ENCODE assay signal across 10 mouse cellular contexts in genomic region chr10:118132993-118133392, GRCm38 (mm10). TPM values are rescaled to one million over a fixed set of nuclear protein-coding genes. Genes with fewer than 3 reads are reported as not detected.
DNase-seq lines count a peak whose midpoint lies in the region; ATAC-seq lines count a peak whose summit lies in the region.
"Had no signal": no experiment of that assay in that cellular context is flagged by ENCODE, and none has a peak within 500 bp of the region (broad histone marks: within the 10 kb centered on the region; RNA-seq: fewer than 3 reads in every experiment).

No protein-coding gene starts in this region.

- 0 out of 2 replicates have a peak overlapping the region, but pooled peaks have one; percentile 11 for H3K4me3 ChIP-seq in kidney, embryonic 15.5 days (replicated peaks)
- no peak overlapping the region for H3K4me3 ChIP-seq in embryonic facial prominence, embryonic 12.5 days
- H3K4me3 ChIP-seq in hindbrain, embryonic 12.5 days = no peak overlapping the region
- H3K4me3 ChIP-seq in midbrain, embryonic 15.5 days = peak overlapping the region; percentile 11; the same call in 1 of the 2 replicates

- peaks cover 24% of the 10 kb centered on the region for H3K27me3 ChIP-seq in kidney, embryonic 15.5 days
- peaks cover 16% of the 10 kb centered on the region for H3K27me3 ChIP-seq in embryonic facial prominence, embryonic 12.5 days
- H3K27me3 ChIP-seq in hindbrain, embryonic 12.5 days = peaks cover 19% of the 10 kb centered on the region
- no peaks in the 10 kb centered on the region; the same call in 1 of the 2 replicates for H3K27me3 ChIP-seq in midbrain, embryonic 15.5 days (replicated peaks)

- no peak overlapping the region for H3K9ac ChIP-seq in kidney, embryonic 15.5 days
- H3K9ac ChIP-seq in embryonic facial prominence, embryonic 12.5 days = no peak overlapping the region
- H3K9ac ChIP-seq in hindbrain, embryonic 12.5 days = no peak overlapping the region
- H3K9ac ChIP-seq in midbrain, embryonic 15.5 days = no peak overlapping the region
- H3K9ac ChIP-seq: liver, postnatal 0 days had no signal

- no peak overlapping the region for H3K27ac ChIP-seq in kidney, embryonic 15.5 days
- H3K27ac ChIP-seq in embryonic facial prominence, embryonic 12.5 days = no peak overlapping the region
- H3K27ac ChIP-seq in hindbrain, embryonic 12.5 days = no peak overlapping the region
- H3K27ac ChIP-seq in midbrain, embryonic 15.5 days = no peak overlapping the region

- H3K9me3 ChIP-seq in kidney, embryonic 15.5 days (replicated peaks) = no peaks in the 10 kb centered on the region
- H3K9me3 ChIP-seq in embryonic facial prominence, embryonic 12.5 days = no peaks in the 10 kb centered on the region
- H3K9me3 ChIP-seq in hindbrain, embryonic 12.5 days (replicated peaks) = no peaks in the 10 kb centered on the region
- no peaks in the 10 kb centered on the region for H3K9me3 ChIP-seq in midbrain, embryonic 15.5 days

- H3K4me2 ChIP-seq in kidney, embryonic 15.5 days = peak overlapping the region; percentile 34
- H3K4me2 ChIP-seq in embryonic facial prominence, embryonic 12.5 days (replicated peaks) = peak overlapping the region; percentile 17
- H3K4me2 ChIP-seq in hindbrain, embryonic 12.5 days (replicated peaks) = peak overlapping the region; percentile 27
- peak overlapping the region; percentile 29 for H3K4me2 ChIP-seq in midbrain, embryonic 15.5 days

- 66% methylated on average over 6 of the region's 6 CpGs for WGBS in kidney, embryonic 15.5 days
- 71% methylated on average over 6 of the region's 6 CpGs for WGBS in embryonic facial prominence, embryonic 12.5 days
- WGBS in hindbrain, embryonic 12.5 days = 69% methylated on average over 6 of the region's 6 CpGs
- WGBS in midbrain, embryonic 15.5 days = 67% methylated on average over 6 of the region's 6 CpGs

- H3K36me3 ChIP-seq in kidney, embryonic 15.5 days = no peaks in the 10 kb centered on the region
- H3K36me3 ChIP-seq in embryonic facial prominence, embryonic 12.5 days = no peaks in the 10 kb centered on the region
- H3K36me3 ChIP-seq in hindbrain, embryonic 12.5 days = no peaks in the 10 kb centered on the region
- no peaks in the 10 kb centered on the region for H3K36me3 ChIP-seq in midbrain, embryonic 15.5 days (replicated peaks)

- ATAC-seq in kidney, embryonic 15.5 days (replicated peaks; ENCODE audit: low FRiP score) = peak; percentile 56
- no peak for ATAC-seq in embryonic facial prominence, embryonic 12.5 days (ENCODE audit: insufficient number of reproducible peaks, insufficient read depth, low FRiP score, low TSS enrichment)
- ATAC-seq in hindbrain, embryonic 12.5 days (ENCODE audit: low FRiP score) = peak; percentile 67
- peak; percentile 60; the same call in 1 of the 2 replicates for ATAC-seq in midbrain, embryonic 15.5 days (replicated peaks)
- no peak for ATAC-seq in inflammation-experienced regulatory T-cells, adult 6 months
- ATAC-seq: liver, postnatal 0 days had no signal

- H3K4me1 ChIP-seq in kidney, embryonic 15.5 days = no peaks in the 10 kb centered on the region
- H3K4me1 ChIP-seq in embryonic facial prominence, embryonic 12.5 days = no peaks in the 10 kb centered on the region
- no peaks in the 10 kb centered on the region for H3K4me1 ChIP-seq in hindbrain, embryonic 12.5 days
- H3K4me1 ChIP-seq in midbrain, embryonic 15.5 days = no peaks in the 10 kb centered on the region

- DNase-seq in kidney, adult 8-10 months = no peak
- DNase-seq in cerebellum, adult 18-20 months = no peak
- no peak for DNase-seq in urinary bladder, adult 18-20 months (ENCODE audit: low spot score in 2 of 2)
- DNase-seq: adrenal gland, postnatal 25 days; liver, postnatal 0 days had no signal

RNA-seq across cellular contexts. Expression of gene Mdm1, which starts 8.6 kb away (rescaled TPM):
- polyA plus RNA-seq in kidney, embryonic 15.5 days (2015; fragmentation: Nextera tagmentation; extraction: Ambion mirVana) = 29.3 and 29.8 TPM in 2 replicates
- 47.2 and 48.7 TPM in 2 replicates for polyA plus RNA-seq in embryonic facial prominence, embryonic 12.5 days (2016; fragmentation: Nextera tagmentation; extraction: Ambion mirVana)
- polyA plus RNA-seq in hindbrain, embryonic 12.5 days (2016; fragmentation: Nextera tagmentation; extraction: Ambion mirVana) = 49.8 and 50.7 TPM in 2 replicates
- 29.8 and 32.0 TPM in 2 replicates for polyA plus RNA-seq in midbrain, embryonic 15.5 days (2015; fragmentation: Nextera tagmentation; extraction: Ambion mirVana)
- polyA plus RNA-seq in inflammation-experienced regulatory T-cells, adult 6 months (2017; shearing (Covaris generic)) = 10 to 100 TPM in 1 of 3 experiments, 1 to 10 TPM in 2; 4.5 to 10.9 (median 4.7) TPM

Comparison
In these comparisons a context has a peak if more than half of its experiments do, and no peak if none do; other contexts are left out.
1. ATAC-seq: peak in kidney, embryonic 15.5 days (single experiment), hindbrain, embryonic 12.5 days (single experiment) and midbrain, embryonic 15.5 days (single experiment); none in embryonic facial prominence, embryonic 12.5 days (single experiment) and inflammation-experienced regulatory T-cells, adult 6 months (single experiment).
2. H3K4me3 ChIP-seq: peak in kidney, embryonic 15.5 days (single experiment) and midbrain, embryonic 15.5 days (single experiment); none in embryonic facial prominence, embryonic 12.5 days (single experiment) and hindbrain, embryonic 12.5 days (single experiment).
3. Peak in every context shown above with its lines, with median percentiles within 50 percentile points of each other: H3K4me2 ChIP-seq.